Mouse (Mus musculus): ENCODE measurements around the gene Chic1.
A peak's percentile ranks its signal among the peaks of the same experiment; 100 is the strongest.

Chic1 gene

DNA sequence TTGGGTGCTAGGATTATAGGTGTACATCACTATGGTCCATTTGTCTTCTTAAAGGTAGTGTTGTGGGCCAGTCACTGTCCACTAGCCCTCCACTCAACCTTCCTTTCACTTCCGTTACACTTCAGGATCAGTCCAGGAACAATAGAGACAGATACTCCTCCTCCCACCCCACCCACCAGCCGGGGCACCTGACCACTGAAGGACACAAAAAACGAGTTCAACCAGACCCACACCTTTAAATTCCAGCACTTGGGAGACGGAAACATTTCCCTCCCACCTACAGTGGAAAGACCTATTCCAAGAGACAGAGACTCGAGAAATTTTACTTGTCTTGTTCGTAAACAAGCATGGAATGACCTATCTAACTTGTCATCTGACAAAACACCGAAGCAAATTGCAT lies 76.0 kb downstream of the Chic1 start:
- no peak for DNase-seq (ENCODE audit: low spot score in 2 of 2)

DNA sequence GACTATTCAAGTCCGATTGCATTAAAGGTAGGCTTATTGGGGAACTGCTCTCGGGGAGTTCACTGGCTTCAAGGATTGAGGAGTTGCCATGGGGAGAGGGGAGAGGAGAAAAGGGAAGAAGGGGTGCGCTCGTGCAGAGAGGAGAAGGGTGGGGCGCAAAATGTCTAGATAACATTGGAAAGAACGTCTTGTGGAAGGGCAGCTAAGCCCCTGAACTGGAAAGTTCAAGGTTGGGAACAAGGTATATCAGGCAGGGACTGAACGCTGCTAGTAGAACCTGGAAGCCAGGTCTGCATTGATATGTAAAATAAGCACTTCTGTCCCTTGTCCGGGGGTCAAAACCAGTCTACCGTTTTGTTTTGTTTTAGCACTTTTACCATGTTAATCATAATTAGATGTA lies 81.7 kb downstream of the Chic1 start:
- DNase-seq (ENCODE audit: low spot score in 2 of 2) = no peak

DNA sequence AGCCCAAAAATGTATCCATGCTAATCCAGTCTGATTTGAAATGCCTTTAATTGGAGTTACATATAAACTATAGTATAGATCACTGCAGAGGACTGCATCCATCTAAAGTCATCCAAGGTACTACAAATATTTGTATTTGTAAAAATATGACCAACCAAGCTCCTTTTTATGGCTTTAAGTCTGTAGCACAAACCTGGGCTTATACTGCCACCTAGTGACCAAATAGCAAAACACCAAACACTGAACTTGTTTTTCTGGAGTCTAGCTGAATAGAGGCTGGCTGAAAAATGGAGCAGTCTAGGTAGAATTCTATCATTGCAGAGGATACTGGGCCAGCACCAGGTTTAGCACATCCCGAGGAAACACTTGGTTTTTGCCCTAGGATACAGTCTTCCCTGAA lies 84.5 kb downstream of the Chic1 start:
- DNase-seq (ENCODE audit: low spot score in 2 of 2) = peak; percentile 22 to 49

- DNase-seq (ENCODE audit: low spot score in 2 of 2) = peak; percentile 8 to 29
Observed at GRCm38 (mm10) chrX:103443755-103444154, 87.5 kb downstream of the Chic1 start.

Measured in natural killer cell, adult 2 months (primary cell).